Mouse (Mus musculus) MEL (cell line): ENCODE data around the gene Fgfr2. TPM values are rescaled to one million over a fixed set of nuclear protein-coding genes. Genes with fewer than 3 reads are reported as not detected.

Experiments
- DNase-seq: peaks from one replicate; pipeline ENCODE4 v3.0.0; 2011; ENCODE audit warnings: low read depth, low spot score
- H3K27ac ChIP-seq: 2 replicates; pipeline ENCODE4 v1.5.1; 2012; ENCODE audit warnings: low read depth, mild to moderate bottlenecking, control low read depth, low read length, moderate library complexity; ENCODE audit not compliant: control insufficient read depth
- H3K27me3 ChIP-seq, 2 experiments: fragments of 150-350 bp in 1 of 2; sonication (generic) in 1 of 2; 2 replicates each; pipeline ENCODE4 v1.6.1; 2012; ENCODE audit warnings: low read length in 2 of 2, mild to moderate bottlenecking in 2 of 2, improper control_type of control experiment in 1 of 2, moderate library complexity in 1 of 2; ENCODE audit not compliant: insufficient read depth in 2 of 2, control insufficient read depth in 1 of 2
- H3K36me3 ChIP-seq, 2 experiments: 2 replicates each; pipeline ENCODE4 v1.6.1; 2012 to 2014; ENCODE audit warnings: low read length in 2 of 2, improper control_type of control experiment in 1 of 2, inconsistent platforms in 1 of 2, mild to moderate bottlenecking in 1 of 2; ENCODE audit not compliant: insufficient read depth in 2 of 2, control insufficient read depth in 1 of 2
- H3K4me1 ChIP-seq, 2 experiments: fragments of 150-350 bp in 1 of 2; sonication (generic) in 1 of 2; 2 replicates each; pipeline ENCODE4 v1.6.1; 2012; ENCODE audit warnings: low read length in 2 of 2, improper control_type of control experiment in 1 of 2, mild to moderate bottlenecking in 1 of 2; ENCODE audit not compliant: insufficient read depth in 2 of 2, control insufficient read depth in 1 of 2
- H3K4me3 ChIP-seq, 2 experiments: fragments of 150-350 bp in 1 of 2; sonication (generic) in 1 of 2; 2 replicates each; pipeline ENCODE4 v1.5.1; 2012; ENCODE audit warnings: low read depth in 2 of 2, low read length in 2 of 2, mild to moderate bottlenecking in 2 of 2, moderate library complexity in 2 of 2, control low read depth in 1 of 2, improper control_type of control experiment in 1 of 2; ENCODE audit not compliant: control insufficient read depth in 1 of 2, insufficient read depth in 1 of 2
- H3K79me2 ChIP-seq: 2 replicates; pipeline ENCODE4 v1.6.1; 2012; ENCODE audit warnings: mild to moderate bottlenecking, low read length, moderate library complexity; ENCODE audit not compliant: control insufficient read depth, poor library complexity, insufficient read depth
- H3K9ac ChIP-seq: 2 replicates; pipeline ENCODE4 v1.6.1; 2012; ENCODE audit warnings: low read depth, mild to moderate bottlenecking, control low read depth, low read length, moderate library complexity; ENCODE audit not compliant: control insufficient read depth, poor library complexity, severe bottlenecking
- H3K9me3 ChIP-seq: fragments of 150-350 bp; sonication (generic); replicated peaks from 2 replicates; pipeline ENCODE4 v1.6.1; 2012; ENCODE audit warnings: mild to moderate bottlenecking, low read length, improper control_type of control experiment, moderate library complexity; ENCODE audit not compliant: insufficient read depth
- BHLHE40 ChIP-seq: IDR thresholded peaks from 2 replicates; pipeline ENCODE4 v1.6.1; 2012; ENCODE audit warnings: low read depth, mild to moderate bottlenecking, inconsistent platforms, low read length, improper control_type of control experiment, borderline replicate concordance
- CTCF ChIP-seq, 3 experiments: IDR thresholded peaks in 2 of 3; conservative IDR thresholded peaks in 1 of 3; 2 replicates each; pipeline ENCODE4 v1.5.1; 2011 to 2012; ENCODE audit warnings: low read length in 3 of 3, low read depth in 2 of 3, mild to moderate bottlenecking in 2 of 3, improper control_type of control experiment in 1 of 3, inconsistent platforms in 1 of 3, mixed read lengths in 1 of 3, moderate library complexity in 1 of 3; ENCODE audit not compliant: control insufficient read depth in 1 of 3, insufficient read depth in 1 of 3, poor library complexity in 1 of 3, severe bottlenecking in 1 of 3
- E2F4 ChIP-seq: IDR thresholded peaks from 2 replicates; pipeline ENCODE4 v1.6.1; 2011; ENCODE audit warnings: low read depth, low read length, improper control_type of control experiment, borderline replicate concordance
- EP300 ChIP-seq, 2 experiments: IDR thresholded peaks; 2 replicates each; pipeline ENCODE4 v1.6.1; 2011; ENCODE audit warnings: improper control_type of control experiment in 2 of 2, low read length in 2 of 2, low read depth in 1 of 2, mild to moderate bottlenecking in 1 of 2
- ETS1 ChIP-seq: IDR thresholded peaks from 2 replicates; pipeline ENCODE4 v1.6.1; 2012; ENCODE audit warnings: low read depth, mild to moderate bottlenecking, inconsistent platforms, low read length, improper control_type of control experiment, moderate library complexity
- GABPA ChIP-seq: IDR thresholded peaks from 2 replicates; pipeline ENCODE4 v1.6.1; 2012; ENCODE audit warnings: low read depth, mild to moderate bottlenecking, inconsistent platforms, low read length, improper control_type of control experiment, moderate library complexity
- HCFC1 ChIP-seq: IDR thresholded peaks from 2 replicates; pipeline ENCODE4 v1.6.1; 2012; ENCODE audit warnings: low read depth, mild to moderate bottlenecking, inconsistent platforms, low read length, improper control_type of control experiment, moderate library complexity
- JUND ChIP-seq: IDR thresholded peaks from 2 replicates; pipeline ENCODE4 v1.6.1; 2011; ENCODE audit warnings: low read depth, mild to moderate bottlenecking, improper control_type of control experiment, low read length
- KAT2A ChIP-seq: conservative IDR thresholded peaks from 2 replicates; pipeline ENCODE4 v1.6.1; 2012; ENCODE audit warnings: low read depth, low read length, improper control_type of control experiment, inconsistent platforms
- MAFK ChIP-seq: IDR thresholded peaks from 2 replicates; pipeline ENCODE4 v1.6.1; 2011; ENCODE audit warnings: low read depth, mild to moderate bottlenecking, low read length, improper control_type of control experiment, borderline replicate concordance
- MAX ChIP-seq: IDR thresholded peaks from 2 replicates; pipeline ENCODE4 v1.6.1; 2011; ENCODE audit warnings: low read length, improper control_type of control experiment
- MAZ ChIP-seq: IDR thresholded peaks from 2 replicates; pipeline ENCODE4 v1.6.1; 2012; ENCODE audit warnings: low read depth, mild to moderate bottlenecking, inconsistent platforms, low read length, improper control_type of control experiment
- MXI1 ChIP-seq: IDR thresholded peaks from 2 replicates; pipeline ENCODE4 v1.6.1; 2011; ENCODE audit warnings: mild to moderate bottlenecking, low read depth, low read length, improper control_type of control experiment
- MYB ChIP-seq: IDR thresholded peaks from 2 replicates; pipeline ENCODE4 v1.6.1; 2011; ENCODE audit warnings: mild to moderate bottlenecking, low read depth, low read length, improper control_type of control experiment
- MYC ChIP-seq: IDR thresholded peaks from 2 replicates; pipeline ENCODE4 v1.6.1; 2011; ENCODE audit warnings: low read depth, mild to moderate bottlenecking, low read length, improper control_type of control experiment, moderate library complexity
- NELFE ChIP-seq: IDR thresholded peaks from 2 replicates; pipeline ENCODE4 v1.6.1; 2011; ENCODE audit warnings: low read depth, low read length, improper control_type of control experiment
- RAD21 ChIP-seq: IDR thresholded peaks from 2 replicates; pipeline ENCODE4 v1.6.1; 2011; ENCODE audit warnings: mild to moderate bottlenecking, low read depth, low read length, improper control_type of control experiment
- RCOR1 ChIP-seq: IDR thresholded peaks from 2 replicates; pipeline ENCODE4 v1.6.1; 2012; ENCODE audit warnings: low read depth, mild to moderate bottlenecking, inconsistent platforms, low read length, improper control_type of control experiment
- SIN3A ChIP-seq: IDR thresholded peaks from 2 replicates; pipeline ENCODE4 v1.6.1; 2012; ENCODE audit warnings: low read length, improper control_type of control experiment, inconsistent platforms
- SMC3 ChIP-seq: IDR thresholded peaks from 2 replicates; pipeline ENCODE4 v1.6.1; 2011; ENCODE audit warnings: low read depth, low read length, improper control_type of control experiment
- TAL1 ChIP-seq: IDR thresholded peaks from 2 replicates; pipeline ENCODE4 v1.6.1; 2012; ENCODE audit warnings: mild to moderate bottlenecking, inconsistent platforms, low read length, moderate library complexity, mixed read lengths
- UBTF ChIP-seq: IDR thresholded peaks from 2 replicates; pipeline ENCODE4 v1.6.1; 2012; ENCODE audit warnings: low read depth, mild to moderate bottlenecking, inconsistent platforms, low read length, improper control_type of control experiment, moderate library complexity, borderline replicate concordance; ENCODE audit not compliant: insufficient read depth
- ZC3H11A ChIP-seq: IDR thresholded peaks from 2 replicates; pipeline ENCODE4 v1.6.1; 2012; ENCODE audit warnings: low read depth, mild to moderate bottlenecking, inconsistent platforms, low read length, improper control_type of control experiment
- polyA plus RNA-seq, 2 experiments: library from polyadenylated mRNA; stranded (reverse) in 1 of 2; unstranded in 1 of 2; fragments of >175 nt in 1 of 2; fragments of >200 nt in 1 of 2; gene quantifications; 2 replicates each; pipeline versions ENCODE4 v1.2.1 to v1.2.4; 2012; ENCODE audit warnings: low replicate concordance in 2 of 2, low read depth in 1 of 2; ENCODE audit not compliant: insufficient read length in 2 of 2, insufficient read depth in 1 of 2, missing spikeins in 1 of 2
- total RNA-seq: library from RNA; depleted of rRNA; stranded (reverse); fragments of 300-350 nt; gene quantifications from 2 replicates; pipeline ENCODE4 v1.2.3, GENCODE M21; 2012

The Fgfr2 gene
- total and polyA plus RNA-seq, 3 experiments, result not detected

DNA sequence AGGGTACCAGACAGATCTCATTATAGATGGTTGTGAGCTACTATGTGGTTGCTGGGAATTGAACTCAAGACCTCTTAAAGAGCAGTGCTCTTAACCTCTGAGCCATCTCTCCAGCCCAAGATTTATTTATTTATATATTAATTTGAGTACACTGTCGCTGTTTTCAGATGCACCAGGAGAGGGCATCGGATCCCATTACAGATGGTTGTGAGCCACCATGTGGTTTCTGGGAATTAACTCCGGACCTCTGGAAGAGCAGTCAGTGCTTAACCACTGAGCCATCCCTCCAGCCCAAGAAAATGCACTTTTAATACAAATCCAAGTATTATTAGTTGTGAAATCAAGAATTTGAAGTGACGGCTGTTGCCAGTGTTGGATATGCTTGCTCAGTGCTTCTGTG lies 2224.8 kb downstream of the Fgfr2 start:
- Histone ChIP-seq H3K79me2 (no peaks in the 10 kb centered on the region; the same call in 1 of the 2 replicates), H3K27me3 (no peaks in the 10 kb centered on the region), H3K9me3 (no peaks in the 10 kb centered on the region), H3K27ac (no peak overlapping the region), H3K4me3 (no peak overlapping the region), H3K9ac (no peak overlapping the region), H3K4me1 (peaks cover 12 to 14% of the 10 kb centered on the region in 2 experiments), H3K36me3 (peaks cover 0 to 19% of the 10 kb centered on the region in 2 experiments; a peak in 2 of 4 replicates)
- DNase-seq, result peak; percentile 42
- TF ChIP-seq RCOR1 (no peak), MYC (0 out of 2 replicates have a peak, but pooled peaks have one; percentile 47), MXI1 (0 out of 2 replicates have a peak, but pooled peaks have one; percentile 33), JUND (no peak), CTCF (IDR thresholded peaks at IDR 0.05 in 2 of 3, conservative IDR thresholded peaks at IDR 0.05 in 1 of 3; ENCODE audit: control insufficient read depth in 1 of 3, insufficient read depth in 1 of 3, low read depth in 2 of 3, low read length in 3 of 3, poor library complexity in 1 of 3, severe bottlenecking in 1 of 3) (peak; percentile 17 to 51 (median 18); a peak in 2 of 6 replicates), SMC3 (peak; percentile 45), ZC3H11A (peak; percentile 28; the same call in 1 of the 2 replicates), RAD21 (peak; percentile 17)

DNA sequence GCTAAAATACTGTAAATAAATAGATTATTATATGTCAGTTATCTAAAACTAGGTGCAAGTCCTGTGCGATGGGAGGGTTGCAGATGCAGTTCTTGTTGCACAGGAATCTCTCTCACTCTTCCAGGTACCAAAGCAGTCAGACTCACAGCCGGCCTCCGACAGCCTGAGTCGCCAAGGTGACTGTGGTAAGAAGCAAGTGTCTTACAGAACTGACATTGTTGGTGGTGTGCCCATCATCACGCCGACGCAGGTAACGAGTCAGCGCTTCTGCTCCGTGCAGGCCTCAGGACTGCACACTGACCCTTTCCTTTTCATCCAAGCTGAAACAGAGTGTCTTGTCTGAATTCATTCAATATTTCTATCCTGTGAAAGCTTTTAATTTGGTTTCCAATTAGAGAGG lies 2225.9 kb downstream of the Fgfr2 start:
- H3K36me3 ChIP-seq, result peaks cover 0 to 11% of the 10 kb centered on the region in 2 experiments; a peak in 2 of 4 replicates
- H3K27me3 ChIP-seq, result no peaks in the 10 kb centered on the region
- peaks cover 6 to 10% of the 10 kb centered on the region in 2 experiments for H3K4me1 ChIP-seq
- H3K27ac ChIP-seq, result no peak overlapping the region
- no peak for TF ChIP-seq MAZ
- TF ChIP-seq E2F4, result no peak
- no peak for TF ChIP-seq UBTF
- TF ChIP-seq NELFE, result no peak
- TF ChIP-seq MYB, result no peak
- TF ChIP-seq EP300 (IDR thresholded peaks at IDR 0.05; ENCODE audit: low read depth in 1 of 2, low read length in 2 of 2), result no peak
- no peak for TF ChIP-seq SIN3A
- no peak for TF ChIP-seq BHLHE40
- no peak for TF ChIP-seq MAX
- no peak for TF ChIP-seq HCFC1
- TF ChIP-seq KAT2A, result no peak
- no peak for TF ChIP-seq TAL1
- no peak for TF ChIP-seq ETS1
- TF ChIP-seq GABPA, result no peak
- no peak for TF ChIP-seq MAFK
- DNase-seq, result no peak
- no peaks in the 10 kb centered on the region for H3K9me3 ChIP-seq
- no peak overlapping the region for H3K4me3 ChIP-seq
- H3K79me2 ChIP-seq, result no peaks in the 10 kb centered on the region; the same call in 1 of the 2 replicates
- H3K9ac ChIP-seq, result no peak overlapping the region
